Mouse (Mus musculus) colon, adult 2 months (tissue): Measurements from ENCODE around the gene Utp20. TPM values are rescaled to one million over a fixed set of nuclear protein-coding genes. Genes with fewer than 3 reads are reported as not detected.

Source experiments
- polyA plus RNA-seq: library from polyadenylated mRNA; depleted of rRNA; stranded (reverse); fragments of >200 nt; gene quantifications from 2 replicates; pipeline ENCODE4 v1.2.3, GENCODE M21; 2012; rRNA removed

Gene Utp20
- 9.7 and 13.7 TPM in 2 replicates for polyA plus RNA-seq

GRCm38 (mm10) chr10:88826188-88826946 lies at the start of gene Utp20:
TSS of gene Utp20 (minus strand) at chr10:88826804.

GRCm38 (mm10) chr10:88730571-88731495 lies 95.8 kb downstream of the Utp20 start, which contains the start of gene Arl1:
TSS of gene Arl1 (plus strand) at chr10:88730858.

Other genes with a start within 250 kb of the Utp20 start
- not detected in 2 replicates for gene Mybpc1, start 221.7 kb downstream of the Utp20 start, polyA plus RNA-seq
- gene Spic, start 141.8 kb downstream of the Utp20 start, polyA plus RNA-seq: 0.07 TPM in 1 of 2 replicates, not detected in the other
- gene Arl1, start 95.9 kb downstream of the Utp20 start, polyA plus RNA-seq: 29.2 and 34.2 TPM in 2 replicates
- gene Slc5a8, start 59.2 kb upstream of the Utp20 start, polyA plus RNA-seq: 54.4 and 58.5 TPM in 2 replicates